Mouse (Mus musculus) erythroblast, embryonic 14.5 days (primary cell): ENCODE results near the gene Osm.

Experiments used
- GATA1 ChIP-seq: IDR thresholded peaks from 2 replicates; pipeline ENCODE4 v1.6.1; 2012; ENCODE audit warnings: low read length, inconsistent platforms, mixed read lengths
- TAL1 ChIP-seq: IDR thresholded peaks from 3 replicates; pipeline ENCODE4 v1.6.1; 2012; ENCODE audit warnings: low read length, inconsistent platforms, mixed read lengths

DNA sequence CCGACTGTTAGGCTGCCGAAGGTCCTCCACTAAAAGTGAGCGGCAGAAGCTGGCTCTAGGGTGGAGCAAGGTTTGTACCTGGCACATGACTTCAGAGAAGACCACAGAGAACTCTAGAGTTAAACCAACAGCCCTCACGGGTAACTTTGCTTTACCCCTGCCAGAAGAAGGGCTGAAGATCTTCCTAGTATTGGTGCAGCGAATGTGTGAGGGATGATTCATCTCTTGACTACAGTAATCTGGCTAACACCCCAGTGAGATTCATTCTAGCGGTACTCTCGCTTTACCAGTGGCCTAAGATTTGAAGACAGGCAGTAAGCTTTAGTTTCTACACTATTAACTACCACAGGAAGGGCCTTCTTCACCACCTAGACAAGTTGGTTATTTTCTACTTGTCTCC, 30.3 kb upstream of the Osm start:
- TF ChIP-seq TAL1 (no peak), GATA1 (no peak)
